ENCODE assay signal across 23 mouse cellular contexts in the genomic region with DNA sequence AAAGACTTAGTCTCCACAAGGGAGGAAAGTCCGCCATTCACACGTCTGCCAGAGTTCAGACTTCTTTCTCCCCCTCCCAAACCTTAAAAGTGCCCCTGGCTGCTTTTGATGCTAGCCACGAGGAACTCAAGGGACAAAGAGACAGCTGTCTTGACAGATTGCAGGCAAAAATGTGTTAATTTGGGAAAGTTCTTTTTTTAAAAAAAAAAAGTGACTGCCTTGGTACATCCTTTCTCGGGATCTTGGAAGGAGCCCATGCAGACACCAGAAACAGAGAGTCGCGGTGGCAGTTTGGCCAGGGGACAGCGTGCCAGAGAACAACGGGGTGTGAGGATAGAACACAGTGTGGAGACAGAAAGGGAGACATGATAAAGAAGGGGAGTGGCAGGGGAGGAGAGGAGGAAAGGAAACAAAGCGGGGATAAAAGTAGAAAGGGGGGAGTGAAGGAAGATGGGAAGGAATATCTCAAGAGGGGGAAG.
"Had no signal": no experiment of that assay in that cellular context is flagged by ENCODE, and none has a peak within 500 bp of the region (broad histone marks: within the 10 kb centered on the region; RNA-seq: fewer than 3 reads in every experiment).

No protein-coding gene starts in this region.

- H3K36me3 ChIP-seq: limb, embryonic 12.5 days; limb, embryonic 15.5 days; midbrain, embryonic 10.5 days; neural tube, embryonic 12.5 days; neural tube, embryonic 15.5 days had no signal

- H3K27ac ChIP-seq: kidney, postnatal 0 days; layer of hippocampus, adult 2 months; left cerebral cortex, adult 2 months; limb, embryonic 12.5 days; limb, embryonic 15.5 days; liver, embryonic 14.5 days; midbrain, embryonic 10.5 days; neural tube, embryonic 12.5 days; neural tube, embryonic 15.5 days; stomach, postnatal 0 days had no signal

- H3K4me1 ChIP-seq: limb, embryonic 15.5 days; neural tube, embryonic 12.5 days; neural tube, embryonic 15.5 days had no signal

- H3K4me3 ChIP-seq: layer of hippocampus, adult 2 months; left cerebral cortex, adult 2 months; limb, embryonic 12.5 days; limb, embryonic 15.5 days; megakaryocyte, embryonic 14.5 days; midbrain, embryonic 10.5 days; neural tube, embryonic 12.5 days; neural tube, embryonic 15.5 days had no signal

- H3K9me3 ChIP-seq: limb, embryonic 12.5 days; limb, embryonic 15.5 days; midbrain, embryonic 10.5 days; neural tube, embryonic 12.5 days; neural tube, embryonic 15.5 days had no signal

- H3K27me3 ChIP-seq: neural tube, embryonic 12.5 days; neural tube, embryonic 15.5 days had no signal

- DNase-seq: kidney, postnatal 25 days; layer of hippocampus, adult 9-11 months; liver, postnatal 0 days; midbrain, embryonic 14.5 days; right cerebral cortex, adult 18-20 months; right cerebral cortex, postnatal 14 days; right cerebral cortex, postnatal 4 days; thymus, adult 2 months; thymus, postnatal 14 days; thymus, postnatal 4 days had no signal

- H3K4me2 ChIP-seq: limb, embryonic 12.5 days; limb, embryonic 15.5 days; liver, embryonic 11.5 days; lung, embryonic 14.5 days; neural tube, embryonic 12.5 days; neural tube, embryonic 15.5 days had no signal

- ATAC-seq: liver, postnatal 0 days had no signal

- H3K9ac ChIP-seq: limb, embryonic 12.5 days; limb, embryonic 15.5 days; liver, embryonic 14.5 days; liver, postnatal 0 days; lung, embryonic 14.5 days; neural tube, embryonic 12.5 days; neural tube, embryonic 15.5 days had no signal
